Mouse (Mus musculus): ENCODE data around the gene Acat2. TPM values are rescaled to one million over a fixed set of nuclear protein-coding genes. Genes with fewer than 3 reads are reported as not detected.
"Not testable (repeated sequence)": the region's sequence is repeated elsewhere in the genome, so short reads cannot be mapped to it uniquely, and the experiment has no call there.

The Acat2 gene
- total RNA-seq, 2 experiments from 2014 or later, result 44.2 to 44.4 TPM

GRCm38 (mm10) chr17:12991635-12992358 is 31.2 kb upstream of the Acat2 start:
- peak; percentile 86 to 87 for DNase-seq (ENCODE audit: low spot score in 2 of 2)
- Histone ChIP-seq H3K4me3 (peak overlapping the region; percentile 63), H3K27ac (peak overlapping the region; percentile 100)
- TF ChIP-seq CTCF (conservative IDR thresholded peaks at IDR 0.05), result peak; percentile 20; the same call in 1 of the 2 replicates

DNA sequence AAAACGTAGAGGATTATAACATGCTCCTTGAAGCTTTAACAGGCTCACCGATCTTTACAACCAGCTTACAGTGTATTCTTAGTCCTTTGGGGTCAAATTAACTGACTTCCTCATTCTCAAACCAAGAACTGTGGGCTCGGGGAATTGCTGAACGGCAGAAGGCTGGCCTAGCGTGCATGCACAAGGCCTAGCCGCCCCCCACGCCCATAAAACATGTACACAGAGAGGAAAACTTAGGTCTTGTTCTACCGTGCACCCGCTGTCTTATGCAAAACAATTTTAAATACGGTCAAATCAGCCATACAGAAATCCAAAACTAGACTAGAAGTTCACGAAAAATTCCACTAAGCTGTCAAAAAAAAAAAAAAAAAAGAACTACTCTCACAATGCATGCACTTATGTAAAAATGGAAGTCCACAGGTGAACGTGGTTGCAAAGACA is 30.7 kb upstream of the Acat2 start:
- DNase-seq (ENCODE audit: low spot score in 2 of 2), result no peak
- peak overlapping the region; percentile 63 for H3K4me3 ChIP-seq
- peak overlapping the region; percentile 100 for H3K27ac ChIP-seq
- no peak for TF ChIP-seq CTCF (conservative IDR thresholded peaks at IDR 0.05)

DNA sequence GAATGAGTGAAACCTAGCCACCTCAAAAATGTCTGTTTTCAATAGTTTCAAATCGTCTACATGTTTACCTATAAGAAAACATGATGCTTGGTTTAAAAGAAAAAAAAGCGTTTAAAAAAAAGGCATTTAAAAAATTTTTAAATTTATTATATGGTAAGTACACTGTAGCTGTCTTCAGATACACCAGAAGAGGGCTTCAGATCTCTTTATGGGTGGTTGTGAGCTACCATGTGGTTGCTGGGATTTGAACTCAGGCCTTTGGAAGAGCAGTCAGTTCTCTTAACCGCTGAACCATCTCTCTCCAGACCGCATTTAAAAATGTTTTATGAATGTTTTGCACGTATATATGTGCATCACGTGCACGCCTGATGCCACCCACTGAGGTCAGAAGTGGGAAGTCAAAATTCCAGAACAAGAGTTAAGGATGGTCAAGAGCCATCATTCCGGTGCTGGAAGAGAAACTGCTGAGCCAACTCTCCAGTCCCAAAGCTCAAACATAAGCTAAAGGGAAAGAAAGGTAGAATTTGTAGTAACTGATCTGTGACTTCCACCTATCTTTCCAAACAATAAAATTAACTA is 30.1 kb upstream of the Acat2 start:
- Histone ChIP-seq H3K27ac (peak overlapping the region; percentile 100), H3K4me3 (peak overlapping the region; percentile 63)
- TF ChIP-seq CTCF (conservative IDR thresholded peaks at IDR 0.05), result peak; percentile 52
- no peak for DNase-seq (ENCODE audit: low spot score in 2 of 2)

GRCm38 (mm10) chr17:12988096-12988495 is 27.5 kb upstream of the Acat2 start:
- not testable (repeated sequence) for DNase-seq (ENCODE audit: low spot score in 2 of 2); H3K27ac ChIP-seq; H3K4me3 ChIP-seq
- peak; percentile 60 for TF ChIP-seq CTCF (conservative IDR thresholded peaks at IDR 0.05)

DNA sequence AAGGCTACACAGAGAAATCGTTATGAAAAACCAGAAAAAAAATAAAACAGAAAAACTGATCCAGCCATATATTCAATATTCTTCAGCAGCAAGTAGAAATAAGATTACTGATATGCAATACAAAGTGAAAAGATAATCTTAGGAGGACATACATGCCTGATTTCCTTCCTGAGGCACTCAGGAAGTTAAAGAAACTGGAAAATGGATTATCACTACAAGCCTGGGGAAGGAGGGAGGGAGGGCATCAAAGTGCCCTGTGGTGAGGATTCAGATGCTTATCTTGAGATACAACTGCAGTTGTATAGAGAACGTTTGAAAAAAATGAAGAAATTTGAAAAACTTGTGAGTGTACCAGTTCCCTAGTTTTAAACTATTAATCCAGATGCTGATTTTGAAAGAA is 23.4 kb upstream of the Acat2 start:
- DNase-seq (ENCODE audit: low spot score in 2 of 2), result no peak
- no peak for TF ChIP-seq CTCF (conservative IDR thresholded peaks at IDR 0.05)

DNA sequence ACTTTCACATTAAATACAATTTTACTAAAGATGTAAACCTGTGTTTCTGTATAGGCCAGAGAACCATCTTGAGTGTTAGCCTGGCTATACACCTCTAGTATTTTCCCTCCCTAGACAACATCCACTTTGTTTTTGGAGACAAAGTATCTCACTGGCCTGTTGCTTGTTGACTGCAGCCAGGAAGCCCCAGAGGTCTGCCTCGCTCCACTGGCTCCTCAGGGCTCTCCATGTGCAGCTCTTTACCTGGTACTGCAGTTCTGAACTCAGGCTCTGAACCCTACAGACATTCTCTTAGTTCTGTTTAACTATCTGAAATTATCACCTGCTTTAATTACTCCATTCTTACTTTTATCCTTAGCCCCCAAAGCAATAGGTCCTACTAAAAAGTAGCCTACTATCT is 18.0 kb upstream of the Acat2 start:
- TF ChIP-seq CTCF (conservative IDR thresholded peaks at IDR 0.05), result no peak
- no peak for DNase-seq (ENCODE audit: low spot score in 2 of 2)
- no peak overlapping the region for H3K4me3 ChIP-seq
- no peak overlapping the region for H3K27ac ChIP-seq

More for the DNA sequence above, 23.4 kb upstream of the Acat2 start:
- Histone ChIP-seq H3K4me3 (no peak overlapping the region), H3K27ac (no peak overlapping the region)

DNA sequence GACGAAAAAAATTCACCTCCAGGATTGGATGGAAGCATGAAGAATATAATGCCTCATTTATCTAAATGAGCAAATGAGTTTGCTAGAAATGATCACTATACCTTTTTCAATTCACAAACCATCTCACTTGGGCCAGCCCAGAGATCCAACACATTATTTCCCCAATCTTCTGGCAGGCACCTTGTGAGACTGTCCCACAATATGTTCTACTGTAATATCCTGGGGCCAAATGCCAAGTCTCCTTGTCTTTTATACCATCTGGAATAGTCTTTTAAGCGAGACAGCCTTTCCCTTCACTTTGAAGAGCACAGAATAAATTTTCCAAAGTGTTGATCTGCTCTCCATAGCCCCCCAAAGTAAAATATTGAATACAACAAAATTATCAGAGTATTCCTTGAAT is 13.3 kb upstream of the Acat2 start:
- H3K27ac ChIP-seq, result no peak overlapping the region
- TF ChIP-seq CTCF (conservative IDR thresholded peaks at IDR 0.05), result no peak
- DNase-seq (ENCODE audit: low spot score in 2 of 2), result no peak
- no peak overlapping the region for H3K4me3 ChIP-seq

- no peak overlapping the region for H3K4me3 ChIP-seq
- TF ChIP-seq CTCF (conservative IDR thresholded peaks at IDR 0.05), result no peak
- H3K27ac ChIP-seq, result no peak overlapping the region
Measured at GRCm38 (mm10) chr17:12967173-12967572, 6.6 kb upstream of the Acat2 start.

GRCm38 (mm10) chr17:12963476-12963875 is 2.9 kb upstream of the Acat2 start:
- no peak for DNase-seq (ENCODE audit: low spot score in 2 of 2)
- no peak overlapping the region for H3K4me3 ChIP-seq
- no peak overlapping the region for H3K27ac ChIP-seq
- TF ChIP-seq CTCF (conservative IDR thresholded peaks at IDR 0.05), result no peak

More at GRCm38 (mm10) chr17:12967173-12967572, 6.6 kb upstream of the Acat2 start:
- DNase-seq (ENCODE audit: low spot score in 2 of 2), result no peak

- H3K4me3 ChIP-seq; DNase-seq (ENCODE audit: low spot score in 2 of 2): not testable (repeated sequence)
Measured at GRCm38 (mm10) chr17:12959377-12959776, 1.2 kb downstream of the Acat2 start.

GRCm38 (mm10) chr17:12956664-12957063 is 3.9 kb downstream of the Acat2 start:
- Histone ChIP-seq H3K27ac (no peak overlapping the region), H3K4me3 (no peak overlapping the region)
- no peak for DNase-seq (ENCODE audit: low spot score in 2 of 2)
- TF ChIP-seq CTCF (conservative IDR thresholded peaks at IDR 0.05), result no peak

More at GRCm38 (mm10) chr17:12959377-12959776, 1.2 kb downstream of the Acat2 start:
- not testable (repeated sequence) for H3K27ac ChIP-seq

GRCm38 (mm10) chr17:12949669-12950068 is 10.9 kb downstream of the Acat2 start:
- TF ChIP-seq CTCF (conservative IDR thresholded peaks at IDR 0.05), result no peak
- Histone ChIP-seq H3K27ac (no peak overlapping the region), H3K4me3 (no peak overlapping the region)
- DNase-seq (ENCODE audit: low spot score in 2 of 2), result no peak

DNA sequence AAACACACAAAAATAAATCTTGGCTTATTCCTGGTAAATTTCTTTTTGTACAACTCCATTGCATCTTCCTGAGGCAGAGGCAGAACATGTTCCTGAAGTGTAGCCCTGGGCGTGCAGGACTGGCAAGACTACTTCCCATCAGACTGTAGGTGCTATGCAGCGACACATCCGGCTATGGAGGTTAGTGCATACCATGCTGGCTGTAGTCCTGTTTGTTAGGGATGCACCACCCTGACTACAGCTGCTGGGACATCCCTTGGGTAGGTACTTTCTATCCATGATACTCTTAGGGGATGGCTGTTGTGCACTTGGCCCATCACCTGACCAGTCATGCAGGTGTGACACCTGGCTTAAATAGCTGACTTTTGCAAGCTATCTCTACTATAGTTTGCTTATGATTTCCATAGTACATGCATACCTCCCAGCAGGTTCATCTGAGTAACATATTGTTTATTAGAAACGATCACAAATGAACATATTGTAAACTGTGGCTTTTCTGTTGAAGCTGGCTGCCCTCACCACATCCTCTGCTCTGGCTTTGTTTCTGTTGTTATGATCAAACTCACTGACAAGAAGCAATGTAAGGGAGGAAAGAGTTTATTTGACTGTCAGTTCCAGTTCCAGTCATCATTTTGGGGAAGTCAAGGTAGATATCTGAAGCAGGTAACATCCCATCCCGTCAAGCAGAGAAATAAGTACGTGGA is 17.9 kb downstream of the Acat2 start:
- Histone ChIP-seq H3K27ac (no peak overlapping the region), H3K4me3 (no peak overlapping the region)
- no peak for TF ChIP-seq CTCF (conservative IDR thresholded peaks at IDR 0.05)
- no peak for DNase-seq (ENCODE audit: low spot score in 2 of 2)

All from layer of hippocampus, adult 2 months (tissue).